Mouse (Mus musculus): ENCODE data around the gene Ifnk.

GRCm38 (mm10) chr4:35120159-35120558 lies 31.7 kb upstream of the Ifnk start:
- TF ChIP-seq CTCF (IDR thresholded peaks at IDR 0.05; ENCODE audit: low read depth, low read length), result no peak
- TF ChIP-seq GATA1 (IDR thresholded peaks at IDR 0.05; ENCODE audit: borderline replicate concordance, low read length), result no peak
